Mouse (Mus musculus) spleen, postnatal 36 days (tissue): ENCODE data around the gene Brd4.

Experiments used
- DNase-seq, 2 experiments: peaks; one replicate each; pipeline ENCODE4 v3.0.0; 2022; ENCODE audit warnings: low spot score in 2 of 2, mixed read lengths in 1 of 2

Gene Brd4

DNA sequence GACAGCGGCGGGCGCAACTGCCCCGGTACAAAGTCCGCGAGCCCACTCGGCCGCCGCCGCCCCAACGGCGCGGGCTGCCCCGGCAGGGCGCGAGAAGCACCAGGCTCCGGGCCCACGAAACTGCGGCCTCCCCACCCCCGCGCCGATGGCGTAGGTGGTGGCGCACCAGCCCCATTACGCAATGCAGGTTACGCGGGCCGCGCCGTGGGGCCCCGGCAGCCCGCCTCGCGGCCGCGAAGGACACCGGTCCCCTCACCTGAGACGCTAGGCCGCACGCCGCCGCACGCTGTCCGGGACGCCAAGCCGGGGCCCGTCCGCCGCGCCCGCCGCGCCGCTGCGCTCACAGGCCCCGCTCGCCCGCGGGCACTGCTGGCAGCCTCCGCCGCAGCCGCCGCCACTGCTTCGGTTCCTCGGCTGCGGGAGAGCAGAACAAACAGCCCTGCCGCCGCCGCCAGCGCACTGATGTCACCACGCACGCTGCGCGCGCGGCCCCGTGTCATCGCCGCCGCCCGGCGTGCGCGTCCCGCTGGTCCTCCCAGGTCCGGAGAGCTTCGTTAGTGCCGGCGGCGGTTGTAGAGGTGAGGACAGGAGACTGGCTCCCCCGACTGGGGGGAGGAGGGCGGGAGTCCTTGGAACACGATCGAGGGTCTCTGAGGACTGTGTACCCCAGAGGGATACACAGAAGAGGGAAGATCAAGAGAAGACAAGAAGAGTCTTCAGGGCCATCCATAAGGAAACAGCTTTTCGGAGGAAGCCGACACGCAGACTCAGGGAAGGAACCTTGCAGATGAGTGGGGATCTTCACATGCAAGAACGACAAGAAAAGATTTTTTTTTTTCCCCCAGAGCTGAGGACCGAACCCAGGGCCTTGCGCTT, at the start of gene Brd4:
TSS of gene Brd4 (minus strand) at position 461 of the 876 bp plus-strand sequence.
- peak; percentile 90 for DNase-seq

- no peak for DNase-seq
Measured at GRCm38 (mm10) chr17:32333675-32334303, 49.3 kb upstream of the Brd4 start.

GRCm38 (mm10) chr17:32327501-32327900, 43.0 kb upstream of the Brd4 start:
- no peak for DNase-seq

- no peak for DNase-seq
Measured at GRCm38 (mm10) chr17:32322809-32323208, 38.3 kb upstream of the Brd4 start.

DNA sequence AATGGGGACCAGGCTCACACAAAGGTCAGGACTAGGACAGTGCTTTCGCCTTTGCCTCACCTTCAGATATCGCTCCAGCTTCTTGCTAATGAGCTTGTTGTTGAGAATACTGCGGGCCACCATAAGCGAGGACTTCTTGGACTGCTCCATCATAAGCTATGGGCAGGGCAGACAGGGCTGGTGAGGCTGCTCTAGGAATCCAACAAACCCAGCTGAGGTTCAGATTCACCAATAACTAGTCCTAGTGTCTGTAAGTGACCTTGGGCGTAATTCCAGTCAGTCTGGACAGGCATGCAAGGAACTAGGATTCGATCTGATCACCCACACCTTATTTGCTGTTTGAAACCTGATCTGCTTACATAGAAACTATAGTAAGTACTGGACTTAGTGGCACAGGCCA, 37.3 kb upstream of the Brd4 start:
- DNase-seq: no peak

GRCm38 (mm10) chr17:32321390-32321734, 36.8 kb upstream of the Brd4 start:
- no peak for DNase-seq

GRCm38 (mm10) chr17:32320597-32321389, 36.3 kb upstream of the Brd4 start, which contains the start of gene Akap8:
Gene Akap8 (minus strand): TSS chr17:32321238.
- DNase-seq: peak; percentile 99

- peak in 1 of 2 experiments; percentile 16 for DNase-seq
Measured at GRCm38 (mm10) chr17:32319950-32320349, 35.4 kb upstream of the Brd4 start.

DNA sequence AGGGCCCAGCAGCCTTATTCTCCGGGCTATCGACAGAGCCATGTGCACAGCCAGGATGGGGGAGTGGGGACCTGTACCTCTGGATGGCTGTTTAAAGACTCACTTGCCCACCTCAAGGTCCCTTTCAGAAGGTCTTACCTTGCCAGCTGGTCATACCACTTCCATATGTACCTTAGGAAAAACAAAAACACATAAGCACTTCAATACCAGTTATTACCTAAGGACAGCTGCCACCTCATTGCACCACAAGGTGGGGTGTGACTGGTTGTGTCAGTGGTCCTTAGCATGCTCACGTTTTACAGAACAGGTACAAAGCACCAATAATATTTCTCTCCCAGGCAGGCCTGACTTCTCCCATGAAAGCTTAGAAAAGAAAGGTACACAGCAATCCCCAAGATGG, 33.2 kb upstream of the Brd4 start:
- no peak for DNase-seq

GRCm38 (mm10) chr17:32317032-32317431, 32.5 kb upstream of the Brd4 start:
- DNase-seq: no peak

- DNase-seq: no peak
Measured at GRCm38 (mm10) chr17:32315560-32315959, 31.0 kb upstream of the Brd4 start.

- DNase-seq: no peak
Measured at GRCm38 (mm10) chr17:32313892-32314291, 29.4 kb upstream of the Brd4 start.

DNA sequence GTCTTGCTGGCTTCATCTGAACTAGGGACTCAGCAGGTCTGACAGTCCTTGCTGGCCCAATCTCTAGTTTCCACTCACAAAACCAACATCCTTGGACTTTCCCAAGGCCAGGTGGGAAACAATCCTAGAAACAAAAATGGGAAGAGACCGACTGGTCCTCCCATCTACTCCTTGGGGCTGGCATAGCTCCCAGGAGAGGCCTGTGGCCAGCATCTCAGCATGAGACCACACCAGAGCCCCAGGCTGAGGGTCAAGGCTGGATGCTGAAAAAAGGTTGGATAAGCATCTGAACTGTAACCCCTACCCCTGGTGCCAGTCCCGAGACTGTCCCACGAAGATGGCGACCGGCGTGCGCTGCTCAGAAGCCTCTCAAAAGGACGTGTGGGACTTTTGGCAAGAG, 28.3 kb upstream of the Brd4 start:
- no peak for DNase-seq

- no peak for DNase-seq
Measured at GRCm38 (mm10) chr17:32307963-32308362, 23.4 kb upstream of the Brd4 start.

GRCm38 (mm10) chr17:32298125-32298524, 13.6 kb upstream of the Brd4 start:
- no peak for DNase-seq

- no peak for DNase-seq
Measured at GRCm38 (mm10) chr17:32295901-32296300, 11.4 kb upstream of the Brd4 start.

DNA sequence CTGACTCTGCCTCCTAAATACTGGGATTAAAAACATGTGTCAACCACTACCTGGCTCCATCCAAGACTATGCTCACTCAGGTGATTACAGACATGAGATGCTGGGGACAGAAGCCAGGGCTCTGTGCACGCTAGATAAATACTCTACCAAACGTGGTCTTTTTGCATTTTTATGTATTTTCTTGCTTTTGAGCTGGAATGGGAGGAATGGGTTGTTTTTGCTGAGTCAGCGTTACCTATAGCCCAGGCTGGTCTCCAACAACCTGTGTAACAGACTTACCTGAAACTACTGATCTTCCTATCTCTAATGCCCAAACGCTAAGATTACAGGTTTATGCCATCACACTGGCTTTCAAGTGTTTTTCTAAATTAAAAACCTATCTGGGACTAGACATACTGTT, 10.6 kb upstream of the Brd4 start:
- DNase-seq: no peak

GRCm38 (mm10) chr17:32285138-32285670, 682 bp upstream of the Brd4 start:
- DNase-seq: no peak

- DNase-seq: peak; percentile 71 to 73
Measured at GRCm38 (mm10) chr17:32283771-32284221, 726 bp downstream of the Brd4 start.

DNA sequence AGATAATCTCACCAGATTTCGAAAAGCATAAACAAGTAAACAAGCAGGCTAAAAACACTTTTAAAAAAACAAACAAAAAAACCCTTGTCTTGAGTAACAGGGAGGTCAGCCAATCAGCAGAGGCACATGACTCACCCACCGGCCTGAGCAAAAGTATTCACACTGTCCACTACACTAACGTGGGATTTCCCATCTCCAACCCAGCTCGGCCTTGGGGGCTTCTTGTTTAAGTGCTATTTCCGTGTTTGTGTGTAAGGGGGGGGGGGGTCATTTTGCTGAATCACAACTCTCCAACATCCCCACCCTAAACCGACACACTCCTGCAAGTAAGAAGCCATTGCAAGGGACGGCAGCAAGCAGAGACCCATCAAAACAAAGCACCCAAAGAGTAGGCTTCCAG, 1.2 kb downstream of the Brd4 start:
- peak in 1 of 2 experiments; percentile 14 for DNase-seq

DNA sequence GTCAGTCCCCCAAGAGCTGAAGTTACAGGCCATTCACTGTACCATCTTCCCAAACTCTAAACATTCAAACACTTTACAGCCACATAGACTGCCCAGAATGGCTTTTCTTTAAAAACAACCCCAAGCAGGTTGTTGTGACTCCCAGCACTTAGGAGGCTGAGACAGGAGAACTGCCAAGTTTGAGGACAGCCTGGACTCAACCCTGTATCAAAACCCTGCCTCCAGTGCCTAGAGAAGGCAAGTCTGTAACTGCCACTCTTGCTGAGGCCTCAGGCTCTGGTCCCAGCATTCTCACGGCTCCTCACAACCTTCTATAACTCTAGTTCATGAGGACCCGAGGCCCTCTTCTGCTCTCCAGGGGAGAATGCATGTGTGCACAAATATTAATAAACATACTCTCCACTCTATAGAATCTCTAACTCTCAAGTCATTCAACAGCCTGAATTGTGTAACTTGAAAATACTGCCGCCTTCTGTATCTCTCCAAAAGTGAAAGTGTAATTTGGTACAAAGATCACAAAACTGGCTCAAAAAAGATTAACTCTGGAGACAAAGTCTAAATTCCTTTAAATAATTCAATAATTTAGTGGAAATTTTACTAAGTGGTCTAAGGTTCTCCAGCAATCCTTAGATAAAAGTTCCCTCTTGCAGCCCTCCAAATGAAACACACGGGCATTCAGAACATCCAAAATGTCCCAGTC, 2.8 kb downstream of the Brd4 start:
- no peak for DNase-seq
